Comparison of ENCODE assay signal across 8 mouse cellular contexts in the genomic region with DNA sequence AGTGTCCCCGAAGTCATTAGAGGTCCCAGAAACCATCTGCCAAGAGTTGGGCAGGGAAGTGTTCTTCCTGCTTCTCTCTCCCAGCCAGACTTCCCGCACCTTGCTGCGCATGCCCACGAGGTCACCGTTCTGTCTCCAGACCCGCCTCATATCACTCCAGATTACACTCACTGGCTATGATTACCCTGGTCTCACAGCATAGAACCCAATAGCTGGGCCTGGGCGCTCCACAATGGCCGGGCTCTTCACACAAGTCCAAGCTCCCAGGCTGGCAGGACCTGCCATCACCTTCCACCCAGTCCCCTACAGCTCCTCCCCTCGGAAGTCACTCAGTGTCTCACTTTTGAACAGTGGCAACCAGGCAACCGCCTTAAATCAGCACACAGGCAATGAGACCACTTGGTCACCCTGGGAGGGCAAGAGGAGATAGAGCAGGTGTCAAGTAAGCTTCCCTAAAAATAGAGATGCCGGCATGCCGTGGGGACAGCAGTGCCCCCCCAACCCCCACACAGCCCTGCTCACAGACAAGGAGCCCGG. TPM values are rescaled to one million over a fixed set of nuclear protein-coding genes. Genes with fewer than 3 reads are reported as not detected.
DNase-seq lines count a peak whose midpoint lies in the region; ATAC-seq and TF ChIP-seq lines count a peak whose summit lies in the region.

No protein-coding gene starts in this region.

- 74% methylated on average over 13 of the region's 13 CpGs for WGBS in neural tube, embryonic 12.5 days
- WGBS in hindbrain, postnatal 0 days: 74% methylated on average over 13 of the region's 13 CpGs
- 63% methylated on average over 13 of the region's 13 CpGs for WGBS in macrophage (ENCODE audit: missing documents)

- DNase-seq in neural tube, embryonic 10.5 days (ENCODE audit: extremely low spot score, low spot score): no peak
- DNase-seq in gastrocnemius, adult 2 months: peak; percentile 78
- no peak for DNase-seq in hindbrain, postnatal 0 days (ENCODE audit: low spot score)
- no peak for DNase-seq in cerebellum, postnatal 14 days
- no peak for DNase-seq in frontal cortex, adult 2 months (ENCODE audit: extremely low spot score in 1 of 2, low spot score in 1 of 2)
- no peak for DNase-seq in ovary, postnatal 10 days (ENCODE audit: low spot score)

- H3K36me3 ChIP-seq in neural tube, embryonic 12.5 days: no peaks in the 10 kb centered on the region
- H3K36me3 ChIP-seq in hindbrain, postnatal 0 days (ENCODE audit: insufficient read depth, low read length): no peaks in the 10 kb centered on the region
- no peaks in the 10 kb centered on the region for H3K36me3 ChIP-seq in macrophage (ENCODE audit: inconsistent target)

- H3K9me3 ChIP-seq in neural tube, embryonic 12.5 days: peaks cover 4% of the 10 kb centered on the region; the same call in 1 of the 2 replicates
- H3K9me3 ChIP-seq in hindbrain, postnatal 0 days (ENCODE audit: low read length): no peaks in the 10 kb centered on the region

- no peak overlapping the region for H3K27ac ChIP-seq in neural tube, embryonic 12.5 days
- H3K27ac ChIP-seq in gastrocnemius, adult 2 months: peak overlapping the region; percentile 97
- H3K27ac ChIP-seq in hindbrain, postnatal 0 days: peak overlapping the region; percentile 9; the same call in 1 of the 2 replicates
- H3K27ac ChIP-seq in macrophage: no peak overlapping the region

- peaks cover 25% of the 10 kb centered on the region for H3K27me3 ChIP-seq in neural tube, embryonic 12.5 days (replicated peaks)
- H3K27me3 ChIP-seq in hindbrain, postnatal 0 days (ENCODE audit: insufficient read depth, low read length): no peaks in the 10 kb centered on the region

- no peak overlapping the region for H3K9ac ChIP-seq in neural tube, embryonic 12.5 days
- H3K9ac ChIP-seq in hindbrain, postnatal 0 days (replicated peaks; ENCODE audit: low read length): peak overlapping the region; percentile 60

- intact Hi-C loops in gastrocnemius, adult 2 months (cut with DNase I): no loop called here

- peaks cover 8% of the 10 kb centered on the region; the same call in 1 of the 2 replicates for H3K79me2 ChIP-seq in macrophage (ENCODE audit: inconsistent target)

- peaks cover 44% of the 10 kb centered on the region for H3K4me1 ChIP-seq in neural tube, embryonic 12.5 days
- 0 out of 2 replicates have a peak, but pooled peaks cover 10% of the 10 kb centered on the region for H3K4me1 ChIP-seq in hindbrain, postnatal 0 days (ENCODE audit: insufficient read depth, low read length)

- no peak for ATAC-seq in neural tube, embryonic 12.5 days (ENCODE audit: low FRiP score, low read depth)
- no peak for ATAC-seq in hindbrain, postnatal 0 days

- TF ChIP-seq CTCF in gastrocnemius, adult 2 months (IDR thresholded peaks at IDR 0.05): no peak
- TF ChIP-seq CTCF in hindbrain, postnatal 0 days (IDR thresholded peaks at IDR 0.05; ENCODE audit: low read depth): no peak

- H3K4me2 ChIP-seq in neural tube, embryonic 12.5 days (replicated peaks): peak overlapping the region; percentile 86
- H3K4me2 ChIP-seq in hindbrain, postnatal 0 days (ENCODE audit: low read depth, low read length): peak overlapping the region; percentile 90

- H3K4me3 ChIP-seq in neural tube, embryonic 12.5 days: no peak overlapping the region; the same call in 1 of the 2 replicates
- H3K4me3 ChIP-seq in gastrocnemius, adult 2 months: peak overlapping the region; percentile 83
- H3K4me3 ChIP-seq in hindbrain, postnatal 0 days (ENCODE audit: low read length): peak overlapping the region; percentile 38
- H3K4me3 ChIP-seq in macrophage (ENCODE audit: inconsistent target): peak overlapping the region; percentile 3; the same call in 1 of the 2 replicates

RNA-seq across cellular contexts. Expression of a gene that starts 55.6 kb away (rescaled TPM):
- 0.32 and 0.42 TPM in 2 replicates for polyA plus RNA-seq in neural tube, embryonic 12.5 days (2016; fragmentation: Nextera tagmentation; extraction: Ambion mirVana)
- 1 to 10 TPM in 1 of 2 experiments, under 1 TPM in 1; 0.79 to 1.0 TPM for total RNA-seq in gastrocnemius, adult 2 months (2021)
- 1.6 and 5.3 TPM in 2 replicates for total RNA-seq in hindbrain, postnatal 0 days (2014; rRNA removed)
- 2.3 and 2.6 TPM in 2 replicates for polyA plus RNA-seq in hindbrain, postnatal 0 days (2015; fragmentation: Nextera tagmentation; extraction: Ambion mirVana)
- total RNA-seq in macrophage (2018; cell fraction: chromatin; rRNA removed): 1 to 10 TPM in 1 of 26 experiments, not detected in 25; 3.9 TPM
- total RNA-seq in macrophage (2018; cell fraction: cytosol; rRNA removed): not detected
- total RNA-seq in macrophage (2018; cell fraction: nucleus; rRNA removed): 1 to 10 TPM in 1 of 26 experiments, under 1 TPM in 1, not detected in 24; 0.80 to 3.0 TPM
- polyA plus RNA-seq in macrophage (2018): not detected in 3 replicates
- polyA plus RNA-seq in frontal cortex, adult 2 months (2012; rRNA removed): 3.2 and 6.0 TPM in 2 replicates

Comparison
In these comparisons a context has a peak if more than half of its experiments do, and no peak if none do; other contexts are left out.
1. H3K27ac ChIP-seq: peak in gastrocnemius, adult 2 months (single experiment) and hindbrain, postnatal 0 days (single experiment); none in neural tube, embryonic 12.5 days (single experiment) and macrophage (single experiment).